Mouse (Mus musculus) liver, adult 2 months (tissue): Measurements from ENCODE around the gene Rusc1.

ENCODE experiments used
- CTCF ChIP-seq: fragments of 200-500 bp; IDR thresholded peaks from 2 replicates; pipeline ENCODE4 v1.5.1; 2011; ENCODE audit warnings: low read depth, low read length, control low read depth
- POLR2A ChIP-seq: fragments of 200-500 bp; IDR thresholded peaks from 2 replicates; pipeline ENCODE4 v1.6.1; 2011; ENCODE audit warnings: low read length, control low read depth; ENCODE audit not compliant: insufficient read depth; ENCODE audit errors: extremely low read depth

DNA sequence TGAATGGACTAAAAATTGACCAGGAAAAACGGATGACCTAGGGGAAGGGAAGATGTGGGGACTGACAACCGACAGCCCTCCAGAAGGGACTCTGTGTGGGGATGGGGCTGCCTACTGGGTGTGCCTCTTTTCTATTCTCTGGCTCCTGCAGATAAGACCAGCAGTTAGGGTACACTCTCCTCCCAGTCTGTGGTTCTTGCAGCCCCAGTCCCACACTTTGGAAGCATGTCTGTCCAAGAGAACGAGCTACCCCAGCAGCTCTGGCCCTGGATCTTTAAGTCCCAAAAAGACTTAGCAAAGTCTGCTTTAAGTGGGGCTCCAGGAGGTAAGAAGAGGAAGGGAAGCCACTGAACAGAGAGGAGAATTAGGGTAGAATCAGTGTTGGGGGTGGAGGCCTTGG is 42.8 kb upstream of the Rusc1 start, which contains the start of gene Pklr:
- TF ChIP-seq CTCF (no peak), POLR2A (no peak)
